Comparison of ENCODE assay signal across 17 mouse cellular contexts in the genomic region with DNA sequence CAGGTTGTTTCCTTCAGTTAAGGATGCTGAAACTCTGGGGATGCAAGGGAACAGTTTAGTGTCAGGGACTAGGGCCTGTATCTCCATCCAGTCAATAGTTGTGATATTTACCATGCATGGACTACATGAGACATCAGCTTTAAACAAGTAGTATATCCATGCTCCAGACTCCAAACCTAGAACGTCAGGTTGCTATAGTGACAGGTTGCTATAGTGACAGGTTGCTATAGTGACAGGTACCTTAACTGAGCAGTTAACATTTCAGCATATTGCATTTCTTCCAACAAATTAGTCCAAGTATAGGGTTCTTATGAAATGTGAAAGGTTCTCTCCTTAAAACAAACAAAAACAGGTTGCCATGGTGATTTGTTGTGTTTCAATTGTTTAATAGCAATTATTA. TPM values are rescaled to one million over a fixed set of nuclear protein-coding genes. Genes with fewer than 3 reads are reported as not detected.
DNase-seq lines count a peak whose midpoint lies in the region; ATAC-seq and TF ChIP-seq lines count a peak whose summit lies in the region.
"Had no signal": no experiment of that assay in that cellular context is flagged by ENCODE, and none has a peak within 500 bp of the region (broad histone marks: within the 10 kb centered on the region; RNA-seq: fewer than 3 reads in every experiment).

No protein-coding gene starts in this region.

- intact Hi-C loops in left cerebral cortex, adult 2 months (cut with DNase I), result no loop called here
- intact Hi-C loops in left cerebral cortex, postnatal 36 days (cut with DNase I), result no loop called here

- 0 out of 2 replicates have a peak, but pooled peaks have one; percentile 41 for ATAC-seq in forebrain, embryonic 12.5 days (ENCODE audit: low FRiP score)
- ATAC-seq in forebrain, embryonic 11.5 days (replicated peaks; ENCODE audit: low FRiP score), result no peak
- ATAC-seq in forebrain, embryonic 15.5 days (replicated peaks), result peak; percentile 81
- peak; percentile 95 for ATAC-seq in midbrain, embryonic 15.5 days (replicated peaks)
- ATAC-seq: inflammation-experienced regulatory T-cells, adult 6 months had no signal

- no peak overlapping the region for H3K4me3 ChIP-seq in forebrain, embryonic 12.5 days (replicated peaks)
- no peak overlapping the region for H3K4me3 ChIP-seq in forebrain, embryonic 11.5 days (ENCODE audit: low read depth, low read length)
- H3K4me3 ChIP-seq in left cerebral cortex, adult 2 months, result no peak overlapping the region
- H3K4me3 ChIP-seq in forebrain, embryonic 15.5 days, result no peak overlapping the region
- no peak overlapping the region for H3K4me3 ChIP-seq in midbrain, embryonic 15.5 days
- H3K4me3 ChIP-seq: embryonic facial prominence, embryonic 15.5 days; kidney, embryonic 15.5 days; midbrain, embryonic 12.5 days; neural tube, embryonic 13.5 days had no signal

- H3K36me3 ChIP-seq in forebrain, embryonic 12.5 days (replicated peaks), result no peaks in the 10 kb centered on the region
- no peaks in the 10 kb centered on the region for H3K36me3 ChIP-seq in forebrain, embryonic 11.5 days (ENCODE audit: control insufficient read depth, insufficient read depth, low read length)
- H3K36me3 ChIP-seq in forebrain, embryonic 15.5 days, result no peaks in the 10 kb centered on the region
- H3K36me3 ChIP-seq in midbrain, embryonic 15.5 days (replicated peaks), result no peaks in the 10 kb centered on the region
- H3K36me3 ChIP-seq: embryonic facial prominence, embryonic 15.5 days; kidney, embryonic 15.5 days; midbrain, embryonic 12.5 days; neural tube, embryonic 13.5 days had no signal

- 38% methylated on average over 1 of the region's 1 CpGs for WGBS in forebrain, embryonic 12.5 days
- WGBS in forebrain, embryonic 11.5 days, result 76% methylated on average over 1 of the region's 1 CpGs
- WGBS in forebrain, embryonic 15.5 days, result 20% methylated on average over 1 of the region's 1 CpGs
- 16% methylated on average over 1 of the region's 1 CpGs for WGBS in midbrain, embryonic 15.5 days

- no peak overlapping the region for H3K9ac ChIP-seq in forebrain, embryonic 12.5 days
- H3K9ac ChIP-seq in forebrain, embryonic 11.5 days (ENCODE audit: low read length), result no peak overlapping the region
- no peak overlapping the region for H3K9ac ChIP-seq in forebrain, embryonic 15.5 days (replicated peaks)
- no peak overlapping the region for H3K9ac ChIP-seq in midbrain, embryonic 15.5 days
- H3K9ac ChIP-seq: embryonic facial prominence, embryonic 15.5 days; kidney, embryonic 15.5 days; midbrain, embryonic 12.5 days; neural tube, embryonic 13.5 days had no signal

- H3K9me3 ChIP-seq in forebrain, embryonic 12.5 days, result no peaks in the 10 kb centered on the region
- no peaks in the 10 kb centered on the region for H3K9me3 ChIP-seq in forebrain, embryonic 11.5 days (ENCODE audit: control insufficient read depth, low read length)
- no peaks in the 10 kb centered on the region for H3K9me3 ChIP-seq in forebrain, embryonic 15.5 days
- no peaks in the 10 kb centered on the region for H3K9me3 ChIP-seq in midbrain, embryonic 15.5 days
- H3K9me3 ChIP-seq: embryonic facial prominence, embryonic 15.5 days; kidney, embryonic 15.5 days; midbrain, embryonic 12.5 days; neural tube, embryonic 13.5 days had no signal

- H3K4me2 ChIP-seq in forebrain, embryonic 12.5 days, result no peak overlapping the region
- no peak overlapping the region for H3K4me2 ChIP-seq in forebrain, embryonic 11.5 days (ENCODE audit: low read depth, low read length, severe bottlenecking)
- no peak overlapping the region for H3K4me2 ChIP-seq in forebrain, embryonic 15.5 days (replicated peaks)
- no peak overlapping the region for H3K4me2 ChIP-seq in midbrain, embryonic 15.5 days
- H3K4me2 ChIP-seq: embryonic facial prominence, embryonic 15.5 days; kidney, embryonic 15.5 days; midbrain, embryonic 12.5 days; neural tube, embryonic 13.5 days had no signal

- TF ChIP-seq CTCF in left cerebral cortex, adult 2 months (IDR thresholded peaks at IDR 0.05), result no peak

- H3K4me1 ChIP-seq in forebrain, embryonic 12.5 days, result peaks cover 4% of the 10 kb centered on the region; the same call in 1 of the 2 replicates
- H3K4me1 ChIP-seq in forebrain, embryonic 11.5 days (replicated peaks; ENCODE audit: control insufficient read depth, insufficient read depth, low read length), result no peaks in the 10 kb centered on the region
- H3K4me1 ChIP-seq in forebrain, embryonic 15.5 days, result peaks cover 7% of the 10 kb centered on the region
- H3K4me1 ChIP-seq in midbrain, embryonic 15.5 days, result peaks cover 10% of the 10 kb centered on the region
- H3K4me1 ChIP-seq: midbrain, embryonic 12.5 days had no signal

- no peak overlapping the region for H3K27ac ChIP-seq in forebrain, embryonic 12.5 days
- no peak overlapping the region for H3K27ac ChIP-seq in forebrain, embryonic 11.5 days (ENCODE audit: low read depth, low read length)
- peak overlapping the region; percentile 51; the same call in 1 of the 2 replicates for H3K27ac ChIP-seq in left cerebral cortex, adult 2 months
- H3K27ac ChIP-seq in forebrain, embryonic 15.5 days (replicated peaks), result no peak overlapping the region
- H3K27ac ChIP-seq in midbrain, embryonic 15.5 days, result no peak overlapping the region
- H3K27ac ChIP-seq: embryonic facial prominence, embryonic 15.5 days; kidney, embryonic 15.5 days; midbrain, embryonic 12.5 days; neural tube, embryonic 13.5 days had no signal

- H3K27me3 ChIP-seq in forebrain, embryonic 12.5 days, result no peaks in the 10 kb centered on the region
- no peaks in the 10 kb centered on the region for H3K27me3 ChIP-seq in forebrain, embryonic 11.5 days (ENCODE audit: control insufficient read depth, insufficient read depth, low read length)
- H3K27me3 ChIP-seq in forebrain, embryonic 15.5 days, result no peaks in the 10 kb centered on the region
- H3K27me3 ChIP-seq in midbrain, embryonic 15.5 days (replicated peaks), result no peaks in the 10 kb centered on the region
- H3K27me3 ChIP-seq: CH12.LX; embryonic facial prominence, embryonic 15.5 days; kidney, embryonic 15.5 days; midbrain, embryonic 12.5 days; neural tube, embryonic 13.5 days had no signal

- no peak for DNase-seq in forebrain, embryonic 11.5 days (ENCODE audit: low spot score)
- peak in 1 of 2 experiments; percentile 31 for DNase-seq in left cerebral cortex, adult 2 months (ENCODE audit: extremely low spot score in 1 of 2, low spot score in 2 of 2)
- DNase-seq in left cerebral cortex, postnatal 36 days (ENCODE audit: low spot score in 2 of 2), result no peak
- DNase-seq in embryo, embryonic 10.5 days (ENCODE audit: low spot score), result no peak
- DNase-seq in kidney, postnatal 25 days, result no peak
- DNase-seq: cerebellum, adult 2 months; heart, adult 18-20 months; retina, postnatal 1 day had no signal

RNA-seq across cellular contexts. Expression of gene Adamts3, which starts 36.6 kb away (rescaled TPM):
- polyA plus RNA-seq in forebrain, embryonic 12.5 days (2016; fragmentation: Nextera tagmentation; extraction: Ambion mirVana), result 4.4 and 5.1 TPM in 2 replicates
- polyA plus RNA-seq in forebrain, embryonic 11.5 days (2014; fragmentation: Nextera tagmentation; extraction: Ambion mirVana), result 7.0 and 7.1 TPM in 2 replicates
- total RNA-seq in left cerebral cortex, adult 2 months (2021), result 10 to 100 TPM; 19.3 to 21.7 TPM
- total RNA-seq in left cerebral cortex, postnatal 36 days (2021), result 10 to 100 TPM; 26.1 to 28.2 TPM
- 14.0 and 14.4 TPM in 2 replicates for polyA plus RNA-seq in forebrain, embryonic 15.5 days (2015; fragmentation: Nextera tagmentation; extraction: Ambion mirVana)
- 3.3 and 3.7 TPM in 2 replicates for polyA plus RNA-seq in midbrain, embryonic 15.5 days (2015; fragmentation: Nextera tagmentation; extraction: Ambion mirVana)
- total RNA-seq: CH12.LX had no signal
